Mouse (Mus musculus) myocyte (in vitro differentiated cells): ENCODE data around the gene Ino80d.

Experiments
- CEBPB ChIP-seq: IDR thresholded peaks from 2 replicates; pipeline ENCODE4 v1.6.1; 2011; ENCODE audit warnings: mild to moderate bottlenecking, moderate library complexity; ENCODE audit not compliant: poor library complexity, insufficient read depth, severe bottlenecking
- E2F4 ChIP-seq: IDR thresholded peaks from one replicate; pipeline ENCODE4 v1.6.1; 2011; ENCODE audit warnings: mild to moderate bottlenecking, control low read depth, moderate library complexity; ENCODE audit not compliant: insufficient read depth
- MAX ChIP-seq: IDR thresholded peaks from one replicate; pipeline ENCODE4 v1.6.1; 2011; ENCODE audit warnings: low read depth, mild to moderate bottlenecking, control low read depth
- MYOD1 ChIP-seq, 3 experiments: IDR thresholded peaks; one replicate each; pipeline ENCODE4 v1.6.1; 2011; ENCODE audit warnings: control low read depth in 2 of 3, low read depth in 2 of 3, mild to moderate bottlenecking in 2 of 3, moderate library complexity in 1 of 3; ENCODE audit not compliant: insufficient read length in 2 of 3, control insufficient read depth in 1 of 3
- MYOG ChIP-seq, 3 experiments: IDR thresholded peaks; one replicate each; pipeline ENCODE4 v1.6.1; 2011; ENCODE audit warnings: control low read depth in 2 of 3, low read depth in 2 of 3, mild to moderate bottlenecking in 2 of 3; ENCODE audit not compliant: insufficient read length in 2 of 3, control insufficient read depth in 1 of 3, insufficient read depth in 1 of 3
- POLR2A ChIP-seq: IDR thresholded peaks from one replicate; pipeline ENCODE4 v1.6.1; 2011; ENCODE audit warnings: low read depth, mild to moderate bottlenecking, control low read depth, moderate library complexity; ENCODE audit not compliant: insufficient read length
- POLR2AphosphoS2 ChIP-seq: IDR thresholded peaks from one replicate; pipeline ENCODE4 v1.6.1; 2011; ENCODE audit warnings: low read depth, control low read depth; ENCODE audit not compliant: insufficient read length
- REST ChIP-seq: IDR thresholded peaks from one replicate; pipeline ENCODE4 v1.6.1; 2011; ENCODE audit warnings: mild to moderate bottlenecking, control low read depth, moderate library complexity; ENCODE audit not compliant: insufficient read depth, insufficient read length
- SRF ChIP-seq: IDR thresholded peaks from one replicate; pipeline ENCODE4 v1.6.1; 2011; ENCODE audit warnings: low read depth; ENCODE audit not compliant: control insufficient read depth, insufficient read length
- TCF12 ChIP-seq: IDR thresholded peaks from one replicate; pipeline ENCODE4 v1.6.1; 2011; ENCODE audit warnings: mild to moderate bottlenecking, control low read depth; ENCODE audit not compliant: poor library complexity, insufficient read depth, severe bottlenecking
- TCF3 ChIP-seq: IDR thresholded peaks from one replicate; pipeline ENCODE4 v1.6.1; 2011; ENCODE audit warnings: low read depth, control low read depth; ENCODE audit not compliant: insufficient read length
- USF1 ChIP-seq: IDR thresholded peaks from one replicate; pipeline ENCODE4 v1.6.1; 2011; ENCODE audit warnings: low read depth, mild to moderate bottlenecking, control low read depth, moderate library complexity

DNA sequence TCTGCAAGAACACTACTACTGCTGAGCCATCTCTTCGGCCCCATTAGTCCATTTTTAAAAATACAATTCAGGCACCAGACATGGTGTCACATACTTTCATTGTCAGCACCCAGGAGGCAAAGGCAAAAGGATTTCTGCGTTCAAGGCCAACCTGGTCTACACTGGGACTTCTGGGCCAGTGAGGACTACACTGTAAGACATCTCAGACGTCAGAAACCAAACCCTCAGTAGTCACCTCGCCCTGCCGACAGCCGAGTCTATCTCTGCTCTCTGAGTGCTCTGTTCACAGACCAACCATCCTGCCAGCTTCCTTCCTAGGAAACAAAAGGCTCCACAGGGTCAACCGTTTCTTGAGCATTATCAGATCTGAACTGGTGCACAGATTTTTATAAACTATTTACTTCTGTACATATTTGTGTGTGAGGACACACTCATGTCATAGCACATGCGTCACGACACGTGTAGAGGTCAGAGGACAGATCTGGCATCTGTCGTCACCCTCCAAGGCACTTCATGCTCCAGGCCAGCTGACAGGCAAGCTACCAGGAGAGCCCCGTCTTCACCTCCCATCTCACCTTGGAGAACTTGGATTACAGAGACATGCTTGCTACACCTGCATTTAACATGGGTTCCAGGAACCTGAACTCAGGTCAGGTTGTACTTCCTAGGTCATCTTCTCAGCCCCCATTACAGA, 11.6 kb downstream of the Ino80d start:
- TF ChIP-seq USF1 (no peak), TCF12 (no peak), POLR2A (no peak), REST (no peak), SRF (no peak), E2F4 (no peak), MAX (no peak), CEBPB (no peak), TCF3 (no peak), POLR2AphosphoS2 (no peak), MYOD1 (IDR thresholded peaks at IDR 0.05; ENCODE audit: control insufficient read depth in 1 of 3, insufficient read length in 2 of 3, low read depth in 2 of 3) (no peak), MYOG (IDR thresholded peaks at IDR 0.05; ENCODE audit: control insufficient read depth in 1 of 3, insufficient read depth in 1 of 3, insufficient read length in 2 of 3, low read depth in 2 of 3) (no peak)
